Mouse (Mus musculus): ENCODE results near the gene Tshr. TPM values are rescaled to one million over a fixed set of nuclear protein-coding genes. Genes with fewer than 3 reads are reported as not detected.

Tshr gene
- not detected for polyA plus RNA-seq (2015; fragmentation: Illumina TruSeq; extraction: RNeasy Lipid Tissue Mini Kit (QIAGEN cat#74804); ENCODE audit: insufficient read depth, low read depth, low replicate concordance)

GRCm38 (mm10) chr12:91384281-91385017 is at the start of gene Tshr, which contains the start of gene Cep128:
TSS of gene Tshr (plus strand) at chr12:91384563.
TSS of gene Cep128 (minus strand) at chr12:91384409.

GRCm38 (mm10) chr12:91589847-91590690 is 205.7 kb downstream of the Tshr start, which contains the start of gene Gtf2a1:
TSS of gene Gtf2a1 (minus strand) at chr12:91590487.

Other genes with a start within 250 kb of the Tshr start
- 0.76 TPM for gene Cep128, start 154 bp upstream of the Tshr start, polyA plus RNA-seq (2015; fragmentation: Illumina TruSeq; extraction: RNeasy Lipid Tissue Mini Kit (QIAGEN cat#74804); ENCODE audit: insufficient read depth, low read depth, low replicate concordance)
- 2.8 TPM for gene Gtf2a1, start 205.9 kb downstream of the Tshr start, polyA plus RNA-seq (2015; fragmentation: Illumina TruSeq; extraction: RNeasy Lipid Tissue Mini Kit (QIAGEN cat#74804); ENCODE audit: insufficient read depth, low read depth, low replicate concordance)